Mouse (Mus musculus) G1E (cell line): Measurements from ENCODE around the gene Rgs6.

ENCODE experiments used
- CTCF ChIP-seq: IDR thresholded peaks from 2 replicates; pipeline ENCODE4 v1.5.1; 2012; ENCODE audit warnings: low read depth, low read length, inconsistent platforms, mixed read lengths
- GATA1 ChIP-seq: IDR thresholded peaks from 2 replicates; pipeline ENCODE4 v1.6.1; 2012; ENCODE audit warnings: borderline replicate concordance, low read length, inconsistent platforms, mixed read lengths
- GATA2 ChIP-seq: IDR thresholded peaks from 2 replicates; pipeline ENCODE4 v1.6.1; 2012; ENCODE audit warnings: low read depth, low read length, inconsistent platforms, borderline replicate concordance
- POLR2AphosphoS5 ChIP-seq: IDR thresholded peaks from 2 replicates; pipeline ENCODE4 v1.6.1; 2012; ENCODE audit warnings: low read depth, low read length, inconsistent platforms; ENCODE audit not compliant: insufficient replicate concordance

DNA sequence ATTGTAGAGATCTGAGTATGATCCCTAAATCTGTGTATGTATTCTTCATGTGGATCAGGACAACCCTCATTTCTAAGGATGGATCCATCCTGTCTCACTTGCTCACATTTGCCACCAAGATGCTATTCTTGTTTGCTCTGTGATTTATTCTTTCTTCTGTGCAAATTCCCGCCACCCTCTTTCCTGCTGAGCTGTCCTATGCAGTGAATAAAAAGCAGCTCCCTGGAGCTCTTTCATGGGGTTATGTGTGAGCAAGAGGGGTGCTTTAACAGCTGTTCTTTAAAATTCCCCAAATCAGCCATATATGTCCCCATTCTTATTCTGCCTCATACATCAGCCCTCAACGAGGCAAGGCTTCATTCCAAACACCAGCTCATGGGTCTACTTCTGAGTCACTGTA, 277.6 kb downstream of the Rgs6 start:
- TF ChIP-seq CTCF (no peak), GATA1 (no peak), POLR2AphosphoS5 (no peak), GATA2 (no peak)
